Mouse (Mus musculus) megakaryocyte, adult 5-6 weeks (primary cell): Measurements from ENCODE around the gene Adprm. TPM values are rescaled to one million over a fixed set of nuclear protein-coding genes. Genes with fewer than 3 reads are reported as not detected.

Source experiments
- total RNA-seq, 2 experiments: library from RNA; stranded (forward) in 1 of 2; stranded (reverse) in 1 of 2; fragments of 153-499, 151-499 nt in 1 of 2; fragments of 221-1000, 200-1000 nt in 1 of 2; gene quantifications; 2 replicates each; pipeline versions ENCODE4 v1.2.3 to v1.2.4; 2015 to 2017

The Adprm gene
- total RNA-seq, 2 experiments from 2014 or later, result 28.5 to 38.8 TPM

Other genes with a start within 250 kb of the Adprm start
- not detected in 2 replicates for gene Pirt, start 140.6 kb downstream of the Adprm start, total RNA-seq (2015)
- not detected in 2 replicates for gene Pirt, start 140.6 kb downstream of the Adprm start, total RNA-seq (2017)
- gene Tmem238l, start 96.0 kb downstream of the Adprm start, total RNA-seq (2015), result not detected in 2 replicates
- gene Tmem238l, start 96.0 kb downstream of the Adprm start, total RNA-seq (2017), result not detected in 2 replicates
- gene Tmem220, start 27.4 kb downstream of the Adprm start, total RNA-seq (2015), result 2.3 and 2.5 TPM in 2 replicates
- 1.7 and 3.2 TPM in 2 replicates for gene Tmem220, start 27.4 kb downstream of the Adprm start, total RNA-seq (2017)
- gene Sco1, start 76 bp upstream of the Adprm start, total RNA-seq (2015), result 5.5 and 6.7 TPM in 2 replicates
- gene Sco1, start 76 bp upstream of the Adprm start, total RNA-seq (2017), result 19.1 and 20.6 TPM in 2 replicates
- 0.07 TPM in 1 of 2 replicates, not detected in the other for gene Myh3, start 25.7 kb upstream of the Adprm start, total RNA-seq (2015)
- gene Myh3, start 25.7 kb upstream of the Adprm start, total RNA-seq (2017), result not detected in 2 replicates
- not detected in 2 replicates for gene Myh2, start 118.4 kb upstream of the Adprm start, total RNA-seq (2015)
- not detected in 2 replicates for gene Myh2, start 118.4 kb upstream of the Adprm start, total RNA-seq (2017)
- not detected in 2 replicates for gene Myh1, start 147.5 kb upstream of the Adprm start, total RNA-seq (2015)
- gene Myh1, start 147.5 kb upstream of the Adprm start, total RNA-seq (2017), result not detected in 2 replicates
- gene Myh4, start 185.4 kb upstream of the Adprm start, total RNA-seq (2015), result not detected in 2 replicates
- gene Myh4, start 185.4 kb upstream of the Adprm start, total RNA-seq (2017), result not detected in 2 replicates
- not detected in 2 replicates for gene Myh8, start 224.5 kb upstream of the Adprm start, total RNA-seq (2015)
- gene Myh8, start 224.5 kb upstream of the Adprm start, total RNA-seq (2017), result not detected in 2 replicates